Mouse (Mus musculus): Measurements from ENCODE around the gene Uba2. TPM values are rescaled to one million over a fixed set of nuclear protein-coding genes. Genes with fewer than 3 reads are reported as not detected.

Uba2 gene
- polyA plus RNA-seq (2017; shearing (Covaris generic)): 103 TPM

DNA sequence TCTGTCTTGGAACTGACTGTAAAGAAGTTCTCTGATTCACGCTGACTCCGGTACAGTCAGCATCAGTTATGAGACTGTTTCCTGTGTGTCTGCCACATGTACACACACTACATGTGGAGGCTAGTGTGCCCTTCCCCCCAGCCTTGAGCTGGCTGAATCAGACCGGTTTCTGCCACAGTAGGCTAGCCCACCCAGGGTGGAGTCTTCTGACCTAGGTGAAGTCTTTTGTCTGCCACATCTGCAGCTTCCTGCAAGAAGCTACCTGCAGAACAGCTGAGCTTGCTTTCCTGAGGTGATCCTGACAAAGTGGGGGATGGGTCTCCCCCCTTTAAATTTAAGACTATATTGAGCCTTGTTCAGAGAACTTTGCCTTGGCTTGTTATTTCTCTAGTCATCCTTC, at the start of gene Uba2:
Uba2 (minus strand) TSS at position 146 of the 400 bp plus-strand sequence.

DNA sequence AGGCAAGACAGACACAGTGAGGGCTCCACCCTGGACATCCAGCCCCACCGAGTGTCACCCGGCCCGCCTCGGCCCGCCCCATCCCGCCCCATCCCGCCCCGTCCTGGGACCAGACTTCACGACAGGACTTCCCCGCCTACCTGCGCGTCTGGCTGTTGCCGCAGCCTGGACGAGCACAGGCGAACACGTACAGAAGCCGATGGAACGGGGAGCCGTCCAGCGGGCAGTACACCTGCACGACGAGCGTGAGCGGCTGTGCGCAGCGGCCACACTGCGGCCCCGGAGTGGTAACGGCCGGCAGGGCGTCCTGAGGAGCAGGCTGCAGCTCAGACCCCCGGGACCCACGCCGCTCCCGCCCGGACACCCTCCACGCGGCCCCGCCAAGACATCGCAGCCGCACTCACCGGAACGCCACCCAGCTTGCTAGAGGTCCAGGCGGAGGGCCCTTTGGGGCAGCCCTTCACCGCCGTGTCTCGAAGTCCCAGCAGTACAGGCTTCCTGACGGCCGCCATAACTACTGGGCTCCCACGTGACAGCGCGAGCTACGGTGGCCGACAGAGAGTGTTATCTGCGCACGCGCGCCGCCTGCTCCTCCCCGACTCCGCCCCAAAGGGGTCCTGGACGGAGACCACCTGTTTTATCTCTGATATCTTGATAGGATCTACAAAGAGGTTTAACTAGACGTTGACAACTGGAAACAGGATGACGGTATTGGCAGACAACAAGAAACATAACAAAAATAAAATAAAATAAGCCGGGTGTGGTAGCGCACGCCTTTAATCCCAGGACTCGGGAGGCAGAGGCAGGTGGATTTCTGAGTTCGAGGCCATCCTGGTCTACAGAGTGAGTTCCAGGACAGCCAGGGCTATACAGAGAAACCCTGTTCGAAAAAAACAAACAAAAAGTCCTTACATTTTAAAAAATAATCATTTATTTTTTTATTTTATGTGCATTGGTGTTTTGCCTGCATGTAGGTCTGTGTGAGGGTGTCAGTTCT, 27.0 kb upstream of the Uba2 start, which contains the start of gene Pdcd2l:
Pdcd2l (minus strand) TSS at position 530 of the 997 bp plus-strand sequence.

DNA sequence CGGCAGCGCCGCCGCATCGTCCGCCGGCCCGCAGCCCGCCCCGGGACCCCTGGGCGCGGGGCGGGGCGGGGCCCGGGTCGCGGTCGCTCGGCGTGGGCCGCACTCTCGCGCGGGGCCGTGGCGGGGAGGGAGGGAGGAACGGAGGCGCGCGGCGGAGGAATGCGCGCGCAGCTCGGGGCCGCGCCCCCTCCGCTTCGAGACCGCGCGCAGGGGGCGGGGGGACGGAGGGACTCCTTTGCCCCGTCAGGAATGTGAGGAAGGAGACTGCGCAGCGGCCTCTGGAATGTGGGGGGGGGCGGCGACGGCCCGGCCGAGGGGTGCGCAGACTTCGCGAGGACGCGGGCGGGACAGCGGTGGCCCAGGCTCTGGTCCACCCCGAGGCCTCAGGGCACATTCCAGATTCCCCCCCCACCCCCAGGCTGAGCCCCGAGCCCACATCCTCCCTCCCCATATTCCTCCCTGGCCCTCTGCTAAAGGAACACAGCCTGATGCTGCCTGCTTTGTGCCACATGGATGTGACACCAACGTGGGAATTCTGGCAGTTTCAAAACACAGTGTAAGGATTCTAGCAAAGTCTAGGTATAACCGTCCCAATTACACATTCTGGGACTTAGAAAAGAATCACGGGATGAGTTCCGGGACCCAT, 36.2 kb downstream of the Uba2 start, which contains the start of gene Wtip:
Wtip (minus strand) TSS at position 152 of the 646 bp plus-strand sequence.

DNA sequence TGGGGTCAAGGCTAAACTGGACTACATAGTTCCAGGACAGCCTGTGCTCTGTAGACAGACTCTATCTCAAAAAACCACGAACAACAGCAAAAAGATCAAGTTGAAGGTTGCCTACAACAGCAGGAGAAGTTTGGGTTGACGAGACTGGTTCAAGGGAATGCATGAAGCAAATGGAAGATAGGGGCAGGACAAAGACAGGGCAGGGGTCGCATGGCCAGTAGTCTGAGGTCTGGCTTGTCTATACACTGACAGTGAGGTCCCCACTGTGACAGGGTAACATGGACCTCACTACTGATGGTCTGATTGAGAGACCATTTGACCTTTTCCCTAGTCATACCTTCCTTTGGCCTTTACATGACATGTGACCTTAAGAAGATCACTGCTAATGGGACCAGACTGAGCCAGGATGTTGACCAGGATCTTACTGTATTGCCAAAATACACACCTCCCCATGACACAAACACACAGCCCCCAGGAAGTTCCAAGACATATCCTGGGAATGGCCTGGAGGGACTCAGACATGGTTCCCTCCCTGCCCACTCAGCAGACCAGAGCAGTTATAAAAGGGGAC, 74.4 kb downstream of the Uba2 start, which contains the start of gene Scgb1b30:
Scgb1b30 (plus strand) TSS at position 521 of the 571 bp plus-strand sequence.

Other genes starting within 250 kb of the Uba2 start
- not detected for gene Scgb2b26, start 224.6 kb downstream of the Uba2 start, polyA plus RNA-seq (2017; shearing (Covaris generic))
- not detected for gene Scgb2b27, start 155.7 kb downstream of the Uba2 start, polyA plus RNA-seq (2017; shearing (Covaris generic))
- gene Scgb1b27, start 148.1 kb downstream of the Uba2 start, polyA plus RNA-seq (2017; shearing (Covaris generic)): not detected
- not detected for gene Scgb1b30, start 74.2 kb downstream of the Uba2 start, polyA plus RNA-seq (2017; shearing (Covaris generic))
- not detected for gene Wtip, start 36.3 kb downstream of the Uba2 start, polyA plus RNA-seq (2017; shearing (Covaris generic))
- 34.6 TPM for gene Pdcd2l, start 27.1 kb upstream of the Uba2 start, polyA plus RNA-seq (2017; shearing (Covaris generic))
- gene Gpi1, start 60.7 kb upstream of the Uba2 start, polyA plus RNA-seq (2017; shearing (Covaris generic)): 230 TPM
- not detected for gene Gm6096, start 81.4 kb upstream of the Uba2 start, polyA plus RNA-seq (2017; shearing (Covaris generic))
- gene 4931406P16Rik, start 144.0 kb upstream of the Uba2 start, polyA plus RNA-seq (2017; shearing (Covaris generic)): 32.9 TPM
- gene Lsm14a, start 223.7 kb upstream of the Uba2 start, polyA plus RNA-seq (2017; shearing (Covaris generic)): 158 TPM

Data from effector memory CD4-positive, alpha-beta T cell, adult 7 months (primary cell).